Mouse (Mus musculus) liver, embryonic 14.5 days (tissue): ENCODE results near the gene Mthfsd. TPM values are rescaled to one million over a fixed set of nuclear protein-coding genes. Genes with fewer than 3 reads are reported as not detected.

ENCODE experiments used
- ATAC-seq: fragments of 200-750 bp; cut with Nextera tagmentation; 2 replicates; pipeline ENCODE4 v1.8.0; 2017; ENCODE audit warnings: moderate number of reproducible peaks, mild to moderate bottlenecking, moderate library complexity; ENCODE audit not compliant: insufficient read depth
- DNase-seq, 3 experiments: peaks; one replicate each; pipeline ENCODE4 v3.0.0-alpha.2; 2012 to 2013; ENCODE audit warnings: low read depth in 3 of 3, low spot score in 3 of 3
- H3K27ac ChIP-seq: fragments of 300-500 bp; sonication (generic); 2 replicates; pipeline ENCODE4 v1.5.1; 2014; ENCODE audit warnings: moderate library complexity, mild to moderate bottlenecking, control low read depth, inconsistent platforms
- H3K27me3 ChIP-seq: fragments of 300-500 bp; sonication (generic); 2 replicates; pipeline ENCODE4 v1.6.1; 2014; ENCODE audit warnings: mild to moderate bottlenecking, low read length, moderate library complexity; ENCODE audit not compliant: control insufficient read depth, insufficient read depth
- H3K36me3 ChIP-seq: fragments of 300-500 bp; sonication (generic); replicated peaks from 2 replicates; pipeline ENCODE4 v1.6.1; 2014; ENCODE audit warnings: low read depth; ENCODE audit not compliant: control insufficient read depth, insufficient read depth
- H3K4me1 ChIP-seq, 2 experiments: fragments of 200-500 bp in 1 of 2; fragments of 300-500 bp in 1 of 2; sonication (generic) in 1 of 2; replicated peaks; 2 replicates each; pipeline ENCODE4 v1.6.1; 2012 to 2014; ENCODE audit warnings: antibody characterized with exemption in 1 of 2, inconsistent platforms in 1 of 2, low read length in 1 of 2; ENCODE audit not compliant: control insufficient read depth in 2 of 2, insufficient read depth in 2 of 2
- H3K4me2 ChIP-seq: fragments of 300-500 bp; sonication (generic); 2 replicates; pipeline ENCODE4 v1.6.1; 2014; ENCODE audit warnings: low read depth, mild to moderate bottlenecking, control low read depth, moderate library complexity
- H3K4me3 ChIP-seq, 2 experiments: fragments of 200-500 bp in 1 of 2; fragments of 300-500 bp in 1 of 2; sonication (generic) in 1 of 2; 2 replicates each; pipeline ENCODE4 v1.5.1; 2012 to 2014; ENCODE audit warnings: low read depth in 2 of 2, low read length in 2 of 2, mild to moderate bottlenecking in 2 of 2, control low read depth in 1 of 2, inconsistent platforms in 1 of 2, moderate library complexity in 1 of 2; ENCODE audit not compliant: insufficient read depth in 1 of 2
- H3K9ac ChIP-seq: fragments of 300-500 bp; sonication (generic); replicated peaks from 2 replicates; pipeline ENCODE4 v1.6.1; 2014; ENCODE audit warnings: mild to moderate bottlenecking, control low read depth, moderate library complexity
- H3K9me3 ChIP-seq: fragments of 300-500 bp; sonication (generic); 2 replicates; pipeline ENCODE4 v1.6.1; 2016; ENCODE audit warnings: low read length, mixed read lengths; ENCODE audit not compliant: control insufficient read depth
- CTCF ChIP-seq: IDR thresholded peaks from 2 replicates; pipeline ENCODE4 v1.5.1; 2016; ENCODE audit warnings: antibody characterized with exemption, low read depth, control low read depth
- EP300 ChIP-seq: IDR thresholded peaks from 2 replicates; pipeline ENCODE4 v1.6.1; 2016; ENCODE audit warnings: antibody characterized with exemption, low read depth
- WGBS: fragments of 180-500 bp; shearing (Covaris S2); extraction: QIAGEN DNeasy Blood & Tissue Kit; methylation state at CpG from one replicate; pipeline ENCODE4 v1.1.7; 2014; ENCODE audit not compliant: insufficient replicate concordance; 5-methylcytosine and 5-hydroxymethylcytosine counted together
- polyA plus RNA-seq, 2 experiments: library from polyadenylated mRNA; depleted of rRNA in 1 of 2; stranded (reverse) in 1 of 2; unstranded in 1 of 2; fragments of >200 nt; fragmentation: Nextera tagmentation in 1 of 2; extraction: Ambion mirVana in 1 of 2; gene quantifications; 2 replicates each; pipeline versions ENCODE4 v1.2.1 to v1.2.3; 2012 to 2014

Gene Mthfsd
- polyA plus RNA-seq, 2 experiments: 20.3 to 21.5 TPM

GRCm38 (mm10) chr8:121136856-121137255 is 28.7 kb upstream of the Mthfsd start:
- TF ChIP-seq CTCF (0 out of 2 replicates have a peak, but pooled peaks have one; percentile 3), EP300 (no peak)
- no peak for ATAC-seq
- 74% methylated on average over 6 of the region's 6 CpGs for WGBS
- no peak for DNase-seq
- Histone ChIP-seq H3K9me3 (no peaks in the 10 kb centered on the region; the same call in 1 of the 2 replicates), H3K27ac (no peak overlapping the region), H3K27me3 (no peaks in the 10 kb centered on the region), H3K36me3 (no peaks in the 10 kb centered on the region), H3K4me3 (no peak overlapping the region), H3K4me1 (no peaks in the 10 kb centered on the region), H3K9ac (no peak overlapping the region), H3K4me2 (no peak overlapping the region)

DNA sequence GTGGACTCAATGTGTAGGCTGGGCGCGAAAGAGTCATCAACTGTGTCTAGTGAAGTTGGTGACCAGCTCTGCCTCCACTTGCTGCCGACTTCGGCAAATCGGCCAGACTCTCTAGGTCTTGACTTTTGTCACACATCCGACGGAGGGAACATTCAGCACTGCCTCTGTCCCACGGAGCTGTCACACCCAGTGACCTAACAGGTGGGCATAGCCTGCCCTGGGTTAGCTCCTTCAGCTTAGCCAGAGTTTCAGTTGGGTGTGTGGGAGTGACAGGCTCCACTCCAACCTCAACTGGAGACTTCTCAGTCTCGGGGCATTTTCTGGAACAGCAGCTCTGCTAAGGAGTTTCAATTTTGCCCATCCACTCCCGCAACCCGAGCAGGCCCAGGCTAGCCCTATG is 26.3 kb upstream of the Mthfsd start:
- no peaks in the 10 kb centered on the region; the same call in 1 of the 2 replicates for H3K9me3 ChIP-seq
- WGBS: 68% methylated on average over 11 of the region's 11 CpGs
- no peak for TF ChIP-seq CTCF
- TF ChIP-seq EP300: no peak

GRCm38 (mm10) chr8:121134102-121134501 is 25.9 kb upstream of the Mthfsd start:
- no peak for TF ChIP-seq CTCF
- TF ChIP-seq EP300: no peak
- H3K4me2 ChIP-seq: no peak overlapping the region
- no peaks in the 10 kb centered on the region for H3K4me1 ChIP-seq
- H3K4me3 ChIP-seq: no peak overlapping the region
- peaks cover 15% of the 10 kb centered on the region for H3K27me3 ChIP-seq
- H3K9ac ChIP-seq: no peak overlapping the region
- no peaks in the 10 kb centered on the region; the same call in 1 of the 2 replicates for H3K9me3 ChIP-seq
- ATAC-seq (no peak), DNase-seq (no peak)
- 60% methylated on average over 10 of the region's 10 CpGs for WGBS
- H3K27ac ChIP-seq: no peak overlapping the region
- H3K36me3 ChIP-seq: no peaks in the 10 kb centered on the region

More for the DNA sequence above, 26.3 kb upstream of the Mthfsd start:
- Histone ChIP-seq H3K4me1 (no peaks in the 10 kb centered on the region), H3K4me3 (no peak overlapping the region), H3K4me2 (no peak overlapping the region), H3K36me3 (no peaks in the 10 kb centered on the region), H3K27me3 (peaks cover 11% of the 10 kb centered on the region), H3K9ac (no peak overlapping the region), H3K27ac (no peak overlapping the region)
- DNase-seq: no peak
- ATAC-seq: no peak

- Histone ChIP-seq H3K27me3 (peaks cover 26% of the 10 kb centered on the region), H3K4me1 (no peaks in the 10 kb centered on the region), H3K4me2 (no peak overlapping the region), H3K9me3 (no peaks in the 10 kb centered on the region; the same call in 1 of the 2 replicates), H3K9ac (no peak overlapping the region), H3K4me3 (no peak overlapping the region), H3K36me3 (no peaks in the 10 kb centered on the region), H3K27ac (no peak overlapping the region)
- TF ChIP-seq EP300 (no peak), CTCF (no peak)
- 47% methylated on average over 5 of the region's 5 CpGs for WGBS
- ATAC-seq (no peak), DNase-seq (no peak)
Measured at GRCm38 (mm10) chr8:121132961-121133513, 24.8 kb upstream of the Mthfsd start.

DNA sequence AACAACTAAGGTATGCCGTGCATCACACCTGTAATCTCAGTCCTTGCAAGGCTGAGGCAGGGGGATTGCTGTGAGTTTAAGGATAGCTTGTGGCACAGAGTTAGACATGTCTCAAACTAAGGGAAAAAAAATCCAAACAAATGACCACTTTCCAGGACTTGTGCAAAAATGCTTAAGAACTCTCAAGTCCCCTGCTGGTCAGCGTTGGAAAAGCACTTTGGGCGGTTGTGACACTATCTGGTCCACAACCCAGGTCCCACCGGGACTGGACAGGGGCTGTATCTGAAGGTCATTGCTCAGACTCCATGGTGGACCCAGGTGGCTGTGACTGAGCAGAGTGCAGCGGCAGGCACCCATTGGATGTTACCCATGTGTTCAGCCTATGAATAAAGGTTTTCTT is 22.3 kb upstream of the Mthfsd start:
- Histone ChIP-seq H3K4me3 (no peak overlapping the region), H3K36me3 (no peaks in the 10 kb centered on the region), H3K27ac (no peak overlapping the region), H3K4me1 (no peaks in the 10 kb centered on the region), H3K9ac (no peak overlapping the region), H3K9me3 (no peaks in the 10 kb centered on the region), H3K4me2 (no peak overlapping the region), H3K27me3 (peaks cover 51% of the 10 kb centered on the region)
- TF ChIP-seq EP300 (no peak), CTCF (peak; percentile 55)
- 27% methylated on average over 5 of the region's 5 CpGs for WGBS
- no peak for ATAC-seq
- DNase-seq: no peak
